Mouse (Mus musculus): ENCODE data around the gene Vps53. TPM values are rescaled to one million over a fixed set of nuclear protein-coding genes. Genes with fewer than 3 reads are reported as not detected.

Vps53 gene
- polyA plus RNA-seq, 1 experiment from 2014 or later, result 30.8 TPM

DNA sequence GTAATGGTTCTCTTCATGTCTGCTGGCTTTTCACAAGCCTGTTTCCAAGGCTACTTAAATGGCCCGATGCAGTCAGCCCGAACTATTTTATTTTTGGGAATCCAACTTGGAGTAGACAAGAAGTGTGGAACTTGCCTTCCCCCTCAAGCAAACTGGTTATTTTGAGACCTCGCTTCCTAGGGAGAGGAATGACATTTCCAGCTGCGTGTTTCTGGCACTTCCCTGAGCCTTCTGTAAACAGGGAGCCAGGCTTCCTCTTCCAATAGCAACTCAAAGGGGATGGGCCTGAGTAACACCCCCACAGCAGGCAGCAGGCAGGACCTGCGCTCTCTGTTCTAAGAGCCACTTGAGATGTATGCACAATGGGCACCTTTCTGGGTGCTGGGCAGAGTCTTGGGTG, 136.6 kb downstream of the Vps53 start:
- DNase-seq (ENCODE audit: low spot score) (no peak), ATAC-seq (replicated peaks; ENCODE audit: low FRiP score) (no peak)
- no peak overlapping the region for H3K27ac ChIP-seq (ENCODE audit: low read depth, low read length)
- H3K4me1 ChIP-seq (replicated peaks; ENCODE audit: control insufficient read depth, insufficient read depth, low read length), result no peaks in the 10 kb centered on the region
- H3K36me3 ChIP-seq (ENCODE audit: control insufficient read depth, insufficient read depth, low read length), result no peaks in the 10 kb centered on the region
- H3K4me2 ChIP-seq, result no peak overlapping the region
- H3K27me3 ChIP-seq (replicated peaks; ENCODE audit: control insufficient read depth, insufficient read depth, low read length), result no peaks in the 10 kb centered on the region
- no peak overlapping the region for H3K9ac ChIP-seq (ENCODE audit: low read depth, low read length)
- H3K4me3 ChIP-seq (ENCODE audit: low read depth, low read length), result no peak overlapping the region
- 53% methylated on average over 5 of the region's 5 CpGs for WGBS
- no peaks in the 10 kb centered on the region for H3K9me3 ChIP-seq (ENCODE audit: control insufficient read depth, low read length)

DNA sequence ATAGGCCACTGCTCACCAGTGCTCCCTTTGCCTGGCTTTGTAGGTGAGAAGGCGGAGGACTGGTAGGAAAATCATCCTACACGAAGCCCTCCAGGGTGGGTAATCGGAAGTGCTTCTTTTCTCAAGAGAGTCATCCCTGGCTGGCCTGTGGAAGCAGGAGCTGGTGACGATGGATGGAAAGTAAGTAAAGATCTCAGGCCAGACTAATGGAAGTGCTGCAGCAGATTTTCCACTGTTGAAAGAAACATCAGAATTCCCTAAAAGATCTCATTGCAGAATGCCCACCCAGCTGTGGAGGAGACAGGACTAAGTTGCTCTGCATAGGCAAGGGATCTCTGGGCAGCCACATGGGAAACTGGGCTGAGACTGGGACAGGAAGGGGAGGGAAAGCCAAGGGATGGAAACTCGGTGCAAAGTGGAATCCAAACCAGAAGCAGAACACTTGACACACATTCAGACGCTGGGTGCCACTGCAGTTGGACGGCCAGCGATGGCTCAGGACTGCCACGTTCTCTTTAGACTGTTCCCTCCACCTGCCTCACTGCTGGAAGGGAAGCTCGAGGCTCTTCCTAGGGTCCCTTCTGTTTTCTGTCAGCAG, 137.3 kb downstream of the Vps53 start:
- H3K27ac ChIP-seq (ENCODE audit: low read depth, low read length), result no peak overlapping the region
- no peak for ATAC-seq (replicated peaks; ENCODE audit: low FRiP score)

DNA sequence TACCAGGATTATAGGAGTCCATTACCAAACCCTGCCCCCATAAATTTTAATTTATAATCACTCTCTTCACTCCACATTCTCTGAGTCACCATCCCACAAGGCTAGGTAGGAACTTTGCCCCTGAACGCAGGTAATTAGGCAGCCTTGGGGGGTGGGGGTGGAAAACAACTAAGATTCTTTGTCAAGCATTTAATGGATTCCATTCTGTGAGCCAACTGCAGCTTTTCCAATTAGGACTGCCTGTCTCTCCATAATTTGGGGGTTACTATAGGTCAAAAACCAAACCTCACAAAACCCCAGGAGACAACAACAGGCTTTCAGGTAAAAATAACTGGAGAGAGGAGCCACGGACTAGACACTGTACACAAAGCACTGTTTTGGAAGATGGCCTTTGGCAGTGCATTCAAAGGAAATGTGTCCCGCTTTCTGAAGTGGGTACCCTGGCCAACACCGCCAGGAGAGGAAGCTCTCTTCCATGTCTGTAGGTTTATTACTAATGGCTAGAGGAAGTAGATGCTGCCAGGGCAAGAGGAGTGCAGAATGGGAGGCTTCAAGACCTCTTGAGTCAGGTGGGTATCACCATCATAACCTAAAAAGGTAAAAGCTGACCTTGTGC, 138.6 kb downstream of the Vps53 start:
- Histone ChIP-seq H3K4me1 (replicated peaks; ENCODE audit: control insufficient read depth, insufficient read depth, low read length) (no peaks in the 10 kb centered on the region), H3K4me3 (ENCODE audit: low read depth, low read length) (no peak overlapping the region), H3K9ac (ENCODE audit: low read depth, low read length) (no peak overlapping the region), H3K9me3 (ENCODE audit: control insufficient read depth, low read length) (no peaks in the 10 kb centered on the region), H3K27ac (ENCODE audit: low read depth, low read length) (no peak overlapping the region), H3K27me3 (replicated peaks; ENCODE audit: control insufficient read depth, insufficient read depth, low read length) (no peaks in the 10 kb centered on the region), H3K36me3 (ENCODE audit: control insufficient read depth, insufficient read depth, low read length) (no peaks in the 10 kb centered on the region), H3K4me2 (no peak overlapping the region)
- no peak for DNase-seq (ENCODE audit: low spot score)
- ATAC-seq (replicated peaks; ENCODE audit: low FRiP score), result no peak
- 79% methylated on average over 4 of the region's 4 CpGs for WGBS

More for the DNA sequence above, 137.3 kb downstream of the Vps53 start:
- no peaks in the 10 kb centered on the region for H3K36me3 ChIP-seq (ENCODE audit: control insufficient read depth, insufficient read depth, low read length)
- DNase-seq (ENCODE audit: low spot score), result no peak
- H3K4me2 ChIP-seq, result no peak overlapping the region
- no peaks in the 10 kb centered on the region for H3K4me1 ChIP-seq (replicated peaks; ENCODE audit: control insufficient read depth, insufficient read depth, low read length)
- no peak overlapping the region for H3K9ac ChIP-seq (ENCODE audit: low read depth, low read length)
- no peak overlapping the region for H3K4me3 ChIP-seq (ENCODE audit: low read depth, low read length)
- H3K9me3 ChIP-seq (ENCODE audit: control insufficient read depth, low read length), result no peaks in the 10 kb centered on the region
- WGBS, result 71% methylated on average over 10 of the region's 10 CpGs
- H3K27me3 ChIP-seq (replicated peaks; ENCODE audit: control insufficient read depth, insufficient read depth, low read length), result no peaks in the 10 kb centered on the region

DNA sequence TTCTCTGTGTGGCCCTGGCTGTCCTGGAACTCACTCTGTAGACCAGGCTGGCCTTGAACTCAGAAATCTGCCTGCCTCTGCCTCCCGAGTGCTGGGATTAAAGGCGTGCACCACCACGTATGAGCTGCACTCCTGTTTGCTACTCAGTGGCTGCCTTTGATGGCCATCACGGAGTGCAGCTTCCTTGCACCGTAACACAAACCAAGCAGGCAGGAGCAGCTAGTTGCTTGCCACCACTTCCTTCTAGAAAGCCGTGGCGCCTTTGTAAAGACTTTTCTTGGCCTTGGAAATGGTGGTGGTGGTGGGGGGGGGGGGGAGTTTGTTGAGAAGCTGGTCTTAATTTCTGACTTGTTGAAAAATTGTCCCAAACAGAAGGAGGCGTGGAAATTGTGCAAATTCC, 139.3 kb downstream of the Vps53 start:
- DNase-seq (ENCODE audit: low spot score), result no peak
- WGBS, result 66% methylated on average over 8 of the region's 8 CpGs
- H3K4me2 ChIP-seq, result no peak overlapping the region

DNA sequence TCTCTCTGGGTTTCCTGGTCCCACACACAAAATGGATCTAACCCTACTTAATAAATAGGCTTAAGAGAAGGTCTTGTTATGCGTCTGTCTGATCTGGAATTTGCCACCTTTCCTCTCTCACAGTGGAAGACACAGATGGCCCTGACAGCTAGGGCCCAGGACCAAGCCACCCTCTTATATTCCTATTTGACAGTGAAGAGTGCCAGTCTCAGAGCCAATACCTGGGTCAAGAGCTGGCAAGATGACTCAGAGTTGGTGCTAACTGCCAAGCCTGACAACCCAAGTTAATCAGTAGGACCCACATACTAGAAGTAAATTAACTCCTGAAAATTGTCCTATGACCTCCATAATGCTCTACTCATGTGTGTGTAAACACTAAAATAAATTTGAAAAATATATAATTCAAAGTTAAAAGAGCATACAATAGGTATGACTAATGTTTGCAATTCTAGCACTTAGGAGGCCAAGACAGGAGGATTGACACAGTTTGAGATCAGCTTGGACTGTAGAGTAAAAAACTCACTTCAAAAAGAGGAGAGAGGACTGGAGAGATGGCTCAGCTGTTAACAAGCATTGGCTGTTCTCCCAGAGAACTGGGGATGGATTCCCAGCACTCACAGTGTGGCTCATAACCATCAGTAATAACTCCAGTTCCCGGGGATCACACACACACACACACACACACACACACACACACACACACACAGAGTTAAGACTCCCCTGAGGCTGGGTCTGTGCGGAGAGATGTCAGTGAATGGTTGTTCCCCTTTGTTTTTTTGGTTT, 140.0 kb downstream of the Vps53 start:
- Histone ChIP-seq H3K4me1 (replicated peaks; ENCODE audit: control insufficient read depth, insufficient read depth, low read length) (no peaks in the 10 kb centered on the region), H3K36me3 (ENCODE audit: control insufficient read depth, insufficient read depth, low read length) (no peaks in the 10 kb centered on the region), H3K27ac (ENCODE audit: low read depth, low read length) (no peak overlapping the region), H3K27me3 (replicated peaks; ENCODE audit: control insufficient read depth, insufficient read depth, low read length) (no peaks in the 10 kb centered on the region), H3K4me2 (no peak overlapping the region), H3K9ac (ENCODE audit: low read depth, low read length) (no peak overlapping the region), H3K9me3 (ENCODE audit: control insufficient read depth, low read length) (no peaks in the 10 kb centered on the region), H3K4me3 (ENCODE audit: low read depth, low read length) (no peak overlapping the region)
- WGBS, result 80% methylated on average over 3 of the region's 3 CpGs
- no peak for ATAC-seq (replicated peaks; ENCODE audit: low FRiP score)
- DNase-seq (ENCODE audit: low spot score), result no peak

More for the DNA sequence above, 139.3 kb downstream of the Vps53 start:
- Histone ChIP-seq H3K4me3 (ENCODE audit: low read depth, low read length) (no peak overlapping the region), H3K4me1 (replicated peaks; ENCODE audit: control insufficient read depth, insufficient read depth, low read length) (no peaks in the 10 kb centered on the region), H3K36me3 (ENCODE audit: control insufficient read depth, insufficient read depth, low read length) (no peaks in the 10 kb centered on the region), H3K27ac (ENCODE audit: low read depth, low read length) (no peak overlapping the region), H3K9ac (ENCODE audit: low read depth, low read length) (no peak overlapping the region), H3K9me3 (ENCODE audit: control insufficient read depth, low read length) (no peaks in the 10 kb centered on the region), H3K27me3 (replicated peaks; ENCODE audit: control insufficient read depth, insufficient read depth, low read length) (no peaks in the 10 kb centered on the region)
- no peak for ATAC-seq (replicated peaks; ENCODE audit: low FRiP score)

DNA sequence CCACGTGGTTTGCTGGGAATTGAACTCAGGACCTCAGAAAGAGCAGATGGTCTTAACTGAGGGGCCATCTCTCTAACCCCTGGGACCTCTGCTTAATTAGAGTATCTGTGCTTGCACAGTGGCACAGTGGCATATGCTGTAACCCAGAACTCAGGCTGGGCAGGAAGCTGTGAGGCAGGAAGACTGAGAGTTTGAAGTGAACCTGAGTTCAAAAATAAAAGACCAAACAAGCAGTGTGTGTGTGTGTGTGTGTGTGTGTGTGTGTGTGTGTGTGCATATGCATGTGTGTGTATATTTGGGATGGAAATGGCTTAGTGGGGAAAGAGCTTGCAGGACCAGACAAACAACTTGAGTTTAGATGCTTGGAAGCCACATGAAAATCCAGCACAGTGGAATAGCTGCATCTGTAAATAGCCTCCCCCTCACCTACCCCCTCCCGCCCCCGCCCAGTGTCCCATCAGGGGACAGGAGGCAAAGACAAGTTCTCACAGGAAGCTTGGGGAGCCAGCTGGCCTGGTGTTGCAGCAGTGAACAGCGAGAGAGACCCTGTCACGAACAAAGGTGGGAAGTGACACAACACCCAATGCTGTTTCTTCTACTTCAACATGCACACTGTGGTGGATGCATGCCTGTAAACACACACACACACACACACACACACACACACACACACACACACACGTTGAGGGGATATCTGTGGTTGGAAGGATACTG, 141.7 kb downstream of the Vps53 start:
- H3K4me1 ChIP-seq (replicated peaks; ENCODE audit: control insufficient read depth, insufficient read depth, low read length), result no peaks in the 10 kb centered on the region
- no peak for DNase-seq (ENCODE audit: low spot score)

DNA sequence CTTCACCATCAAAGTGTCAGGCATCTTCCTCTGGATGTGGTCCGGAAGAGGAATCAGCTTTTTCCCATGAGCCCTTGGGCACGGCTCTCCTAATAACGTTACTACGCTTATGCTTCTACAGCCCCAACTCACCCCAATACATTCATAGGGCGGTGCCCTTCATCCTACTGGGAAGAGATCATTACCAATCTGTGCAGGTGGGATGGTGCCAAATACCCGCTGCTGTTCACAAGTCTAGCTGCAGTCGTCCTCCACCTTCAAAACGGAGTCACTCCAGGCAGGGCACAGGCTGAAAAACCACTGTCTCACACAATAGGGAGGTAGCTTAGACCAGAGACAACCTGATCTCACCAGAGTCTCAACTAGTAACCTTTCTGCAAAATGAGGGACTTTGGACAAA, 144.3 kb downstream of the Vps53 start:
- Histone ChIP-seq H3K4me1 (replicated peaks; ENCODE audit: control insufficient read depth, insufficient read depth, low read length) (no peaks in the 10 kb centered on the region), H3K4me2 (no peak overlapping the region), H3K27me3 (replicated peaks; ENCODE audit: control insufficient read depth, insufficient read depth, low read length) (no peaks in the 10 kb centered on the region), H3K36me3 (ENCODE audit: control insufficient read depth, insufficient read depth, low read length) (no peaks in the 10 kb centered on the region), H3K27ac (ENCODE audit: low read depth, low read length) (no peak overlapping the region), H3K4me3 (ENCODE audit: low read depth, low read length) (no peak overlapping the region), H3K9me3 (ENCODE audit: control insufficient read depth, low read length) (no peaks in the 10 kb centered on the region), H3K9ac (ENCODE audit: low read depth, low read length) (no peak overlapping the region)
- ATAC-seq (replicated peaks; ENCODE audit: low FRiP score), result no peak
- DNase-seq (ENCODE audit: low spot score), result no peak
- WGBS, result 85% methylated on average over 8 of the region's 8 CpGs

More for the DNA sequence above, 141.7 kb downstream of the Vps53 start:
- Histone ChIP-seq H3K9ac (ENCODE audit: low read depth, low read length) (no peak overlapping the region), H3K4me3 (ENCODE audit: low read depth, low read length) (no peak overlapping the region), H3K4me2 (no peak overlapping the region), H3K36me3 (ENCODE audit: control insufficient read depth, insufficient read depth, low read length) (no peaks in the 10 kb centered on the region), H3K27ac (ENCODE audit: low read depth, low read length) (no peak overlapping the region), H3K27me3 (replicated peaks; ENCODE audit: control insufficient read depth, insufficient read depth, low read length) (no peaks in the 10 kb centered on the region), H3K9me3 (ENCODE audit: control insufficient read depth, low read length) (no peaks in the 10 kb centered on the region)
- ATAC-seq (replicated peaks; ENCODE audit: low FRiP score), result no peak
- 31% methylated on average over 6 of the region's 6 CpGs for WGBS

DNA sequence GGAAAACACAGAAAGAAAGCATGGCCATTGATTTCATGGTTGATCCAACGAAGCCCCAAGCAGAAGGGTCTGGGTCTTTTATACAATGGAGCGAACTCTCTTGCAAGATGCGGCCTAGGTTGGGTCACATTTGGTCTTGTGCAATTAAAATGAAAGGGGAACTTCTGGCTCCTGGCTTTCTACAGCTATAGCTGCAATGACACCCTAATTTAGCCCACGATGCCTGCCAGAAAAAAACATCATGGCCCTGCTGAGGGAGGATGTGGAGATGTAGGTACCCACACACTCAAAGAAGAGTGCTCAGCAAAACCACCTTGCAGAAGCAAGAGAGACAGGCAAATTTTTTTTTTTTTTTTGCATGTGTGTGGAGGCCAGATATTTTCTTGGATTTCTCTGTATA, 145.6 kb downstream of the Vps53 start:
- H3K9ac ChIP-seq (ENCODE audit: low read depth, low read length), result no peak overlapping the region
- DNase-seq (ENCODE audit: low spot score) (no peak), ATAC-seq (replicated peaks; ENCODE audit: low FRiP score) (no peak)
- H3K4me2 ChIP-seq, result no peak overlapping the region
- no peaks in the 10 kb centered on the region for H3K36me3 ChIP-seq (ENCODE audit: control insufficient read depth, insufficient read depth, low read length)
- peaks cover 5% of the 10 kb centered on the region; the same call in 1 of the 2 replicates for H3K27me3 ChIP-seq (replicated peaks; ENCODE audit: control insufficient read depth, insufficient read depth, low read length)
- WGBS, result 77% methylated on average over 4 of the region's 4 CpGs
- no peaks in the 10 kb centered on the region for H3K4me1 ChIP-seq (replicated peaks; ENCODE audit: control insufficient read depth, insufficient read depth, low read length)
- H3K9me3 ChIP-seq (ENCODE audit: control insufficient read depth, low read length), result no peaks in the 10 kb centered on the region
- no peak overlapping the region for H3K27ac ChIP-seq (ENCODE audit: low read depth, low read length)
- no peak overlapping the region for H3K4me3 ChIP-seq (ENCODE audit: low read depth, low read length)

All from liver, embryonic 11.5 days (tissue).